In the genomic region with DNA sequence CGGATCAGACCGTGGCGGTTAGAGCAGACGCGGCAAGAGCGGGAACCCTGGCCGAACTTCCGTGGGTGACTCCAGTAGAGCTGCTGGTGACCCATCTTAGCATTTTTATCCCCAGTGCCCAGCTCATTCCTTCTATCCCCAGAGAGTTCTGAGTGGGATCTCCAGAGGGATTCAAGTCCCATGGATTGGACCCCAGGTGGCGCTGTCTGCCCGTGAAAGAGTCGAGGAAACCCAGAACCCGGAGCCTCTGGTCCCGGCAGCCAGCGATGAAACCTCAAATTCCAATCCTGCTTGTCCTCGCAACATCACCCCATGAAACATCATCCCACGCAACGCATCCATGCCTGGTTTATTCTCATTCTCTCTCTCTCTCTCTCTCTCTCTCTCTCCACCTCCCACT, we compare ENCODE assay signal across 8 mouse cellular contexts. TPM values are rescaled to one million over a fixed set of nuclear protein-coding genes. Genes with fewer than 3 reads are reported as not detected.
DNase-seq lines count a peak whose midpoint lies in the region; ATAC-seq and TF ChIP-seq lines count a peak whose summit lies in the region.

No protein-coding gene starts in this region.

- peak; percentile 71 for DNase-seq in MEL (ENCODE audit: low read depth, low spot score)
- peak; percentile 87 for DNase-seq in cerebellum, adult 8-10 months
- DNase-seq in frontal cortex, postnatal 10 days (ENCODE audit: low spot score in 2 of 2) = peak; percentile 68 to 87
- peak; percentile 95 to 96 for DNase-seq in layer of hippocampus, postnatal 10 days (ENCODE audit: low spot score in 2 of 2)
- peak; percentile 86 for DNase-seq in lung, postnatal 0 days (ENCODE audit: low spot score)
- peak; percentile 87 for DNase-seq in ovary, postnatal 36 days (ENCODE audit: low spot score)
- peak; percentile 48 to 75 for DNase-seq in thymus, postnatal 10 days (ENCODE audit: low spot score in 2 of 2)

- H3K9me3 ChIP-seq in MEL (replicated peaks; ENCODE audit: insufficient read depth, low read length) = no peaks in the 10 kb centered on the region
- no peaks in the 10 kb centered on the region for H3K9me3 ChIP-seq in hindbrain, embryonic 12.5 days (replicated peaks)
- H3K9me3 ChIP-seq in lung, postnatal 0 days (ENCODE audit: low read length) = no peaks in the 10 kb centered on the region

- no peak for TF ChIP-seq EP300 in MEL (IDR thresholded peaks at IDR 0.05; ENCODE audit: low read depth in 1 of 2, low read length in 2 of 2)
- no peak for TF ChIP-seq EP300 in lung, postnatal 0 days (IDR thresholded peaks at IDR 0.05)

- peaks cover 0 to 3% of the 10 kb centered on the region in 2 experiments; a peak in 2 of 4 replicates for H3K36me3 ChIP-seq in MEL (ENCODE audit: control insufficient read depth in 1 of 2, insufficient read depth in 2 of 2, low read length in 2 of 2)
- H3K36me3 ChIP-seq in hindbrain, embryonic 12.5 days = no peaks in the 10 kb centered on the region
- H3K36me3 ChIP-seq in lung, postnatal 0 days (ENCODE audit: insufficient read depth, low read length) = no peaks in the 10 kb centered on the region

- WGBS in hindbrain, embryonic 12.5 days = 9% methylated on average over 17 of the region's 17 CpGs
- 8% methylated on average over 17 of the region's 17 CpGs for WGBS in lung, postnatal 0 days

- H3K4me3 ChIP-seq in MEL (ENCODE audit: control insufficient read depth in 1 of 2, insufficient read depth in 1 of 2, low read depth in 2 of 2, low read length in 2 of 2) = no peak overlapping the region
- no peak overlapping the region for H3K4me3 ChIP-seq in hindbrain, embryonic 12.5 days
- H3K4me3 ChIP-seq in lung, postnatal 0 days (ENCODE audit: low read depth, low read length) = no peak overlapping the region

- no peak for ATAC-seq in hindbrain, embryonic 12.5 days (ENCODE audit: low FRiP score)
- ATAC-seq in lung, postnatal 0 days = peak; percentile 84

- TF ChIP-seq CTCF in MEL (IDR thresholded peaks at IDR 0.05 in 2 of 3, conservative IDR thresholded peaks at IDR 0.05 in 1 of 3; ENCODE audit: control insufficient read depth in 1 of 3, insufficient read depth in 1 of 3, low read depth in 2 of 3, low read length in 3 of 3, poor library complexity in 1 of 3, severe bottlenecking in 1 of 3) = peak; percentile 49 to 92 (median 85)
- peak; percentile 85 for TF ChIP-seq CTCF in lung, postnatal 0 days (IDR thresholded peaks at IDR 0.05)

- H3K4me1 ChIP-seq in MEL (ENCODE audit: control insufficient read depth in 1 of 2, insufficient read depth in 2 of 2, low read length in 2 of 2) = peaks cover 2 to 12% of the 10 kb centered on the region in 2 experiments; a peak in 2 of 4 replicates
- peaks cover 3% of the 10 kb centered on the region for H3K4me1 ChIP-seq in hindbrain, embryonic 12.5 days
- no peaks in the 10 kb centered on the region for H3K4me1 ChIP-seq in lung, postnatal 0 days (ENCODE audit: insufficient read depth, low read depth, low read length)

- no peaks in the 10 kb centered on the region for H3K79me2 ChIP-seq in MEL (ENCODE audit: control insufficient read depth, insufficient read depth, low read length, poor library complexity)

- no peak for TF ChIP-seq POLR2A in MEL (IDR thresholded peaks at IDR 0.05; ENCODE audit: control insufficient read depth in 1 of 2, insufficient read depth in 1 of 2, low read depth in 1 of 2, low read length in 2 of 2, poor library complexity in 1 of 2)

- H3K27me3 ChIP-seq in MEL (ENCODE audit: control insufficient read depth in 1 of 2, insufficient read depth in 2 of 2, low read length in 2 of 2) = peaks cover 2 to 4% of the 10 kb centered on the region in 2 experiments; a peak in 3 of 4 replicates
- peaks cover 4% of the 10 kb centered on the region; the same call in 1 of the 2 replicates for H3K27me3 ChIP-seq in hindbrain, embryonic 12.5 days
- no peaks in the 10 kb centered on the region for H3K27me3 ChIP-seq in lung, postnatal 0 days (replicated peaks; ENCODE audit: insufficient read depth, low read length)

- peak overlapping the region; percentile 14; the same call in 1 of the 2 replicates for H3K4me2 ChIP-seq in hindbrain, embryonic 12.5 days (replicated peaks)
- no peak overlapping the region for H3K4me2 ChIP-seq in lung, postnatal 0 days (replicated peaks; ENCODE audit: low read depth, low read length)

- no peak overlapping the region for H3K9ac ChIP-seq in MEL (ENCODE audit: control insufficient read depth, low read depth, low read length, poor library complexity, severe bottlenecking)
- no peak overlapping the region for H3K9ac ChIP-seq in hindbrain, embryonic 12.5 days
- no peak overlapping the region for H3K9ac ChIP-seq in lung, postnatal 0 days (replicated peaks; ENCODE audit: low read depth)

- peak; percentile 91 for TF ChIP-seq RAD21 in MEL (IDR thresholded peaks at IDR 0.05; ENCODE audit: low read depth, low read length)

- no peak overlapping the region for H3K27ac ChIP-seq in MEL (ENCODE audit: control insufficient read depth, low read depth, low read length)
- no peak overlapping the region for H3K27ac ChIP-seq in hindbrain, embryonic 12.5 days
- no peak overlapping the region for H3K27ac ChIP-seq in lung, postnatal 0 days (ENCODE audit: low read length)

TF ChIP-seq in MEL, 35 proteins besides CTCF, POLR2A, EP300 and RAD21:
- TF ChIP-seq ZNF384 (IDR thresholded peaks at IDR 0.05; ENCODE audit: low read depth, low read length) = 0 out of 2 replicates have a peak, but pooled peaks have one; percentile 21
- no peak for TF ChIP-seq MYB (IDR thresholded peaks at IDR 0.05; ENCODE audit: low read depth, low read length)
- TF ChIP-seq SMC3 (IDR thresholded peaks at IDR 0.05; ENCODE audit: low read depth, low read length) = peak; percentile 91
- TF ChIP-seq ZMIZ1 (IDR thresholded peaks at IDR 0.05; ENCODE audit: low read depth, low read length) = no peak
- TF ChIP-seq MAFK (IDR thresholded peaks at IDR 0.05; ENCODE audit: borderline replicate concordance, low read depth, low read length) = no peak
- TF ChIP-seq ZC3H11A (IDR thresholded peaks at IDR 0.05; ENCODE audit: low read depth, low read length) = peak; percentile 91
- TF ChIP-seq JUND (IDR thresholded peaks at IDR 0.05; ENCODE audit: low read depth, low read length) = peak; percentile 41; the same call in 1 of the 2 replicates
- TF ChIP-seq TBP (IDR thresholded peaks at IDR 0.05; ENCODE audit: low read depth, low read length) = no peak
- no peak for TF ChIP-seq ETS1 (IDR thresholded peaks at IDR 0.05; ENCODE audit: low read depth, low read length)
- TF ChIP-seq TCF12 (IDR thresholded peaks at IDR 0.05; ENCODE audit: low read depth, low read length) = no peak
- TF ChIP-seq USF2 (IDR thresholded peaks at IDR 0.05; ENCODE audit: borderline replicate concordance in 1 of 2, insufficient read depth in 1 of 2, low read depth in 1 of 2, low read length in 2 of 2) = no peak
- TF ChIP-seq KAT2A (conservative IDR thresholded peaks at IDR 0.05; ENCODE audit: low read depth, low read length) = no peak
- no peak for TF ChIP-seq MYC (IDR thresholded peaks at IDR 0.05; ENCODE audit: low read depth, low read length)
- no peak for TF ChIP-seq MXI1 (IDR thresholded peaks at IDR 0.05; ENCODE audit: low read depth, low read length)

RNA-seq across cellular contexts. Expression of gene Fchsd2, which starts 31.3 kb away (rescaled TPM):
- 3.8 and 3.9 TPM in 2 replicates for total RNA-seq in MEL (2012; rRNA removed)
- 1 to 10 TPM in 1 of 2 experiments, not detected in 1; 6.3 TPM for polyA plus RNA-seq in MEL (2012; ENCODE audit: insufficient read depth in 1 of 2, insufficient read length in 2 of 2, low read depth in 1 of 2, low replicate concordance in 2 of 2, missing spikeins in 1 of 2)
- 40.0 and 40.5 TPM in 2 replicates for polyA plus RNA-seq in hindbrain, embryonic 12.5 days (2016; fragmentation: Nextera tagmentation; extraction: Ambion mirVana)
- total RNA-seq in layer of hippocampus, postnatal 10 days (2021) = 10 to 100 TPM; 70.3 to 74.4 TPM
- 16.0 and 17.7 TPM in 2 replicates for polyA plus RNA-seq in lung, postnatal 0 days (2015; fragmentation: Nextera tagmentation; extraction: Ambion mirVana)

RNA-seq across cellular contexts. Expression of gene P2ry2, which starts 48.7 kb away (rescaled TPM):
- total RNA-seq in MEL (2012; rRNA removed) = 0.10 and 0.23 TPM in 2 replicates
- polyA plus RNA-seq in MEL (2012; ENCODE audit: insufficient read depth in 1 of 2, insufficient read length in 2 of 2, low read depth in 1 of 2, low replicate concordance in 2 of 2, missing spikeins in 1 of 2) = under 1 TPM in 1 of 2 experiments, not detected in 1; 0.86 TPM
- 0.61 and 0.77 TPM in 2 replicates for polyA plus RNA-seq in hindbrain, embryonic 12.5 days (2016; fragmentation: Nextera tagmentation; extraction: Ambion mirVana)
- total RNA-seq in layer of hippocampus, postnatal 10 days (2021) = 1 to 10 TPM; 1.2 to 2.2 TPM
- 11.5 and 11.6 TPM in 2 replicates for polyA plus RNA-seq in lung, postnatal 0 days (2015; fragmentation: Nextera tagmentation; extraction: Ambion mirVana)
